ENCODE assay signal across 25 mouse cellular contexts in genomic region chr10:59934039-59934438, GRCm38 (mm10). TPM values are rescaled to one million over a fixed set of nuclear protein-coding genes. Genes with fewer than 3 reads are reported as not detected.
DNase-seq lines count a peak whose midpoint lies in the region.
"Had no signal": no experiment of that assay in that cellular context is flagged by ENCODE, and none has a peak within 500 bp of the region (broad histone marks: within the 10 kb centered on the region; RNA-seq: fewer than 3 reads in every experiment).

No protein-coding gene starts in this region.

- 53% methylated on average over 3 of the region's 3 CpGs for whole genome bisulfite sequencing in limb, embryonic 10.5 days

- H3K4me3 ChIP-seq in limb, embryonic 10.5 days, result no peak overlapping the region
- H3K4me3 ChIP-seq: forebrain, embryonic 12.5 days; gastrocnemius, adult 2 months; heart, embryonic 15.5 days; hindbrain, embryonic 13.5 days; liver, embryonic 15.5 days; lung, embryonic 15.5 days; neural tube, embryonic 12.5 days had no signal

- H3K27me3 ChIP-seq in limb, embryonic 10.5 days (ENCODE audit: low read depth, poor library complexity, severe bottlenecking), result no peaks in the 10 kb centered on the region
- H3K27me3 ChIP-seq: forebrain, embryonic 12.5 days; heart, embryonic 15.5 days; hindbrain, embryonic 13.5 days; liver, embryonic 15.5 days; lung, embryonic 15.5 days; neural tube, embryonic 12.5 days; Patski had no signal

- H3K4me1 ChIP-seq in limb, embryonic 10.5 days, result peaks cover 34% of the 10 kb centered on the region
- H3K4me1 ChIP-seq: neural tube, embryonic 12.5 days had no signal

- DNase-seq in embryo, embryonic 10 days (ENCODE audit: low spot score), result peak; percentile 17
- no peak for DNase-seq in embryo, embryonic 11 days
- DNase-seq in 3T3-L1 (ENCODE audit: low read depth, low spot score), result peak; percentile 57
- DNase-seq in NIH3T3 (ENCODE audit: low read depth), result peak; percentile 44
- DNase-seq in limb, embryonic 10.5 days (ENCODE audit: low spot score), result no peak
- no peak for DNase-seq in frontal cortex, postnatal 25 days (ENCODE audit: low spot score in 2 of 2)
- no peak for DNase-seq in urinary bladder, postnatal 4 days (ENCODE audit: low spot score in 2 of 2)
- DNase-seq: cerebellum, adult 8-10 months; cerebellum, postnatal 36 days; gastrocnemius, adult 2 months; heart, postnatal 36 days; kidney, adult 18-20 months; kidney, postnatal 4 days; left cerebral cortex, postnatal 4 days; liver; lung, postnatal 4 days; right cerebral cortex, postnatal 14 days had no signal

- no peaks in the 10 kb centered on the region for H3K36me3 ChIP-seq in limb, embryonic 10.5 days
- H3K36me3 ChIP-seq: forebrain, embryonic 12.5 days; heart, embryonic 15.5 days; hindbrain, embryonic 13.5 days; liver, embryonic 15.5 days; lung, embryonic 15.5 days; neural tube, embryonic 12.5 days had no signal

- H3K27ac ChIP-seq in limb, embryonic 10.5 days, result peak overlapping the region; percentile 63
- H3K27ac ChIP-seq: forebrain, embryonic 12.5 days; heart, embryonic 15.5 days; hindbrain, embryonic 13.5 days; liver, embryonic 15.5 days; lung, embryonic 15.5 days; neural tube, embryonic 12.5 days; stomach, postnatal 0 days had no signal

- no peaks in the 10 kb centered on the region for H3K9me3 ChIP-seq in limb, embryonic 10.5 days (replicated peaks)
- H3K9me3 ChIP-seq: forebrain, embryonic 12.5 days; heart, embryonic 15.5 days; hindbrain, embryonic 13.5 days; liver, embryonic 15.5 days; lung, embryonic 15.5 days; neural tube, embryonic 12.5 days had no signal

RNA-seq across cellular contexts. Expression of gene Ddit4, which starts 17.6 kb away (rescaled TPM):
- 30.3 and 58.7 TPM in 2 replicates for polyA plus RNA-seq in limb, embryonic 10.5 days (2016; fragmentation: Nextera tagmentation; extraction: Ambion mirVana)

RNA-seq across cellular contexts. Expression of gene Dnajb12, which starts 54.7 kb away (rescaled TPM):
- 25.8 and 28.2 TPM in 2 replicates for polyA plus RNA-seq in limb, embryonic 10.5 days (2016; fragmentation: Nextera tagmentation; extraction: Ambion mirVana)

Comparison
In these comparisons a context has a peak if more than half of its experiments do, and no peak if none do; other contexts are left out.
1. DNase-seq: peak in embryo, embryonic 10 days (single experiment), 3T3-L1 (single experiment) and NIH3T3 (single experiment); none in embryo, embryonic 11 days (single experiment), limb, embryonic 10.5 days (single experiment), frontal cortex, postnatal 25 days (0 of 2) and urinary bladder, postnatal 4 days (0 of 2).